Mouse (Mus musculus) right cerebral cortex, postnatal 25 days (tissue): Measurements from ENCODE around the gene Kif5a.

Experiments used
- DNase-seq: peaks from one replicate; pipeline ENCODE4 v3.0.0; 2022

Kif5a gene

DNA sequence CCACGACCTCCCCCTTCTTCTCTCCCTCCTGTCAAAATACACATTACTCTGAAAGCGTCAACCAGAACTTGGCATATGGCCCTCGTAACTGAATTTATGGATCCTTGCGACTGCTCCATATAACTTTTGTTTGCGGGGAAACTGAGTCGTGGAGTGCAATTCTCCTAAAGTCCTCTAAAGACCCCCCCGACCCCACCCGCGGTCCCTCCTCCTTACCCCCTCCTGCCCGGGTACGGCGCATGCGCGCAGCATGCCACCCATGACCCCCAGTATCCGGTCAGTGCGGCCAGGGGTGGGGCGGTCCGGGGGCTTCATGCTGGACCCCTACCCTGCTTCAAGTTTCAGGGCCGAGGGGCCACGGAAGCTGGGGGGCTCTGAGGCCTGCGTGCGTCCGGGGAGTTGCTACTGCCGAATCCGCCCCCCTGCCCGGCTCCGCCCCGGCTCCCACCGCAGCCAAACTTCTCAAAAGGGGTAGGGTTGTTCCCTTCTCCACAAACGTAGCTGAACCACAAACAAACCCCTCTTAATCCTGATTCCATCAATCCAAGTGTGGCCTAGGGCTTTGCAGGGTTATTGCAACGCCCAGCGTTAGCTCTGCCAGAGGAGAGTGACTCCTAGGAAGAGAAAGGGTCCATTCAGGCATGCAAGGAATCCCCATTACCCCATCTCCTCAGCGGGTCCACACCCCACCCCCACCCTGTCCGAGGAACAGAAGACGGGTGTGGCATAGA, 73.3 kb downstream of the Kif5a start, which contains the start of gene Arhgef25:
TSS of gene Arhgef25 (minus strand) at position 433 of the 731 bp plus-strand sequence.
- no peak for DNase-seq

- DNase-seq = peak; percentile 31
Measured at GRCm38 (mm10) chr10:127189116-127189650, 74.0 kb downstream of the Kif5a start.

DNA sequence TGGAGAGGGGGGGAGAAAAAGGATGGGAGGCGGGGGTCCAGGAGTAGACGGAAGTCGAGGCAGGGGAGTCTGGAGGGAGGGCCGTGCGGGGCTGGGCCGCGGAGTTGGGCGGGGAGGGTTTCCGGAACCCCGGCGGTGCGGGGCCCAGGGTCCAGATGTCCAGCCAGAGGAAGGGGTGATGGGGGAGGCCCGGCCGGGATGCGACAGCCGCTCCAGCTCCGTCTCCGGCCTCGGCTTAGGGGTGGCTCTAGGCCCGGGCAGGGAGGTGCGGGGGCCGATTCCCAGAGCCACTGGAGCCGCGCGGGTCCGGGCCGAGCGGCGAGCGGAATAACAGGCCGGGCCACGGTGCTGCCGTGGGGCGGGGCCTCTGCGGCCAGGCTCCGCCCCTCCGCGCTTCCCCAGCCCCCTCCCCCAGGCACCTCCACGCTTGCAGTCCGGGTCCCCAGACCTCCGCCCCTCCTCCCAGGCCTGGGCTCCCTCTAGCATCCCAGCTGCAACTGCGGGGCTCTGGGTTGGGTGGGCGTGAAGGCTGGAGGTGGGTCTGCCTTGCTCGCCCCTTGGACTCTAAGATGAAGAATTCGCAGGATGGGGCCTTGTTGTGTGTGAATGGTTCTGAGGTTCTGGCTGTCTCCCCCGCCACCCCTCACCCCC, 74.6 kb downstream of the Kif5a start:
- DNase-seq = peak; percentile 66

- DNase-seq = no peak
Measured at GRCm38 (mm10) chr10:127188079-127188453, 75.1 kb downstream of the Kif5a start.

DNA sequence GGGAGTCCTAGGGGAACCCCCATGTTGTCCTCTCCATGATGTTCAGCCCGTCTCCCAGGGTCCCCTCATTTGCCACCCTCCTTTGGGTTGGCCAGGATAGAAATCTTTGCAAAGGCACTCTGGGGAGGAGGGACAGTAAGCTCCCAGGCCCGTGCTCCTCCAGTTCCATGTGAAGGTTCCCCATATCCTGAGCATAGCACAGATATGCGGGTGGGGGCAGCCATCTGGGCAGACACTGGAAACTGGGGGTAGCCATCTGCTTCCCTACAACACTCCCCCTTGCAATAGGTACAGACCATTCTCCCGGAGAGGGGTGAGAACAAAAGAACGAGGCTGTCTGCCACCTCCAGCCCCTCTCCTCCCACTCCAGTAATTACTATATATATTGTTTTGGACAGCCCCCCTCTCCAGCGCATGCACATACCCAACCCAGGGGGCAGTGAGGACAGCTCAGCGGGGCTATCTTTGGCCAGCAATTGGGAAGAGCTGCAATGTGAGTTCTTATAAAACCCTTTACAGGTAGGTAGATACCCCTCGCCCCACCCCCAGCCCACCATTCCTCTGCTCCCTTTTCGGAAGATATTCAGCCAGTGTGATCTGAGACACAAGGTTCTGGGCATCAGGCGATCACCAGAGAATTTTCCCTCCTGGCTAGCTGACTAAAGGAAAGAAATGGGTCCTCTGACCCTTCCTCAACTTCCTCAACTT, 75.6 kb downstream of the Kif5a start:
- DNase-seq = peak; percentile 72

DNA sequence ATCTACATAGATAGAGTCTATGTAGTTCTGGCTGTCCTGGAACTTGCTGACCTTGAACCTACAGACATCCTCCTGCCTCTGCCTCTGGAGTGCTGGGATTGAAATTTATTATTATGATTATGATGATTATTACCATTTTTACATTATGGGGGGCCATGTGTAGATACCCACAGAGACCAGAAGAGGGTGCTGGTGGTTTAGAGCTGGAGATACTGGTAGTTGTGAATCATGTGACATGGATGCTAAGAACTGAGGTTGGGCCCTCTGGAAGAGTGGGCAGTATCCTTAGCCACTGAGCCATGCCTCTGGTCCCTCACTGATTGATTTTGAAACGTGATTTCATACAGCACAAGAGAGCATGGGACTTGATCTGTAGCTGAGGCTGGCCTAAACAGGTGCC, 76.7 kb downstream of the Kif5a start:
- DNase-seq = no peak

GRCm38 (mm10) chr10:127185506-127185905, 77.6 kb downstream of the Kif5a start:
- no peak for DNase-seq

GRCm38 (mm10) chr10:127185101-127185500, 78.0 kb downstream of the Kif5a start:
- DNase-seq = no peak

- DNase-seq = no peak
Measured at GRCm38 (mm10) chr10:127183759-127184158, 79.4 kb downstream of the Kif5a start.

DNA sequence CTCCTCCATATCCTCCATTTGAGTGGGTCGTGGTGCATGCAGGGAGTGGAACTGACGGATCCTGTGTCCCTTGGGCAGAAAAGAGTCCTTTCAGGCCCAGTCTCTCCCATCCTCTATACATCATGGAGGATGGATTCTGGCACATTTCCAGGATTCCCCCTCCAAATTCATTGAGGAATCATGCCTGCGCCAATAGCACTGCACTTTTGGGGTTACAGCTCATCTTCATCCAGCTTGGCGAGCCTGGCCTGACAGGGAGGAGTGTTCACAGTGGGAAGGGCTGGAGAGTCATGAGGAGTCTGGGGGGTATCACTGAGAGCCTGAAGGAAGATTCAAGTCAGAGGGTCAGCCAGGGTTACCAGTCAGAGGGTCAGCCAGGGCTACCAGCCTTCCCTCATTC, 80.5 kb downstream of the Kif5a start:
- DNase-seq = no peak

GRCm38 (mm10) chr10:127181566-127181965, 81.6 kb downstream of the Kif5a start:
- no peak for DNase-seq

GRCm38 (mm10) chr10:127180695-127181047, 82.5 kb downstream of the Kif5a start:
- no peak for DNase-seq

DNA sequence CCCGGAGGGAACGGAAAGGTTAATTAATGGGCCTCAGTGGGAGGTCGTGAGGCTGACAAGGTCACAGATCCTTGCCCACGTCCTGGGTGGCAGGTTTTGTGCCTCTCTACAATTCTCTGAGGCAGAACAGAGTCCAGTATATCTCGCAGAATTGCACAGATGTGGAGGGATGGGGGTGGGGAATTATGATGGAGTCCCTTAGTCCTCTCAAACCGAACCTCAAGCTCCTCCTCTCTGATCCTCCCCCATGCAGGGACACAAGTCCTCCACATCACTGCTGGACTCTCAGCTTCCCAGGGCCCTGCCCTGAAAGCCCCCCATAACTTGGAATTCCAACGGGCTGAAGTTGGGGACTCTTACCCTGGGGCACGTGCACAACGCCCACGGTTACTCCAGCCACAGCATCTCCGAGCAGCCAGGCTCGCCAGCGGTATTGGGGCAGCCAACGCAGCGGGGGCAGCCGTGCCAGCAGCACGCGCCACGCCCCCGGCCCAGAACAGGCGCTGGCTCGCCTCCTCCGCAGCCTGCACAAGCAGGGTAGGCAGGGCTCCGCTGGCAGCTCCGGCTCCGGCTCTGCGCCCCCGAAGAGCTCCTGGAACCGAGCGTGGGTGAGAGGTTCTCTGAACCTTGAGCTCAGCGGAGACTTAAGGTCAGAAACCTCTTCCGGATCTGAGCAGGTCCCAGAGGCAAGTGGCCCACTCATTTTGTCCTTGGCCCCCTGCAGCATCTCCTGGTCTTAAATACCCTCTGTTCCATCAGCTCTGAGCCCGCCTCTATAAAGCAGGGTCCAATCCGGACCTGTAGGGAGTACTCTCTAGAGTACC, 83.1 kb downstream of the Kif5a start, which contains the start of gene Slc26a10:
TSS of gene Slc26a10 (minus strand) at position 775 of the 824 bp plus-strand sequence.
- DNase-seq = peak; percentile 68

- peak; percentile 3 for DNase-seq
Measured at GRCm38 (mm10) chr10:127178286-127179027, 84.7 kb downstream of the Kif5a start.

GRCm38 (mm10) chr10:127177719-127178118, 85.4 kb downstream of the Kif5a start:
- peak; percentile 73 for DNase-seq

DNA sequence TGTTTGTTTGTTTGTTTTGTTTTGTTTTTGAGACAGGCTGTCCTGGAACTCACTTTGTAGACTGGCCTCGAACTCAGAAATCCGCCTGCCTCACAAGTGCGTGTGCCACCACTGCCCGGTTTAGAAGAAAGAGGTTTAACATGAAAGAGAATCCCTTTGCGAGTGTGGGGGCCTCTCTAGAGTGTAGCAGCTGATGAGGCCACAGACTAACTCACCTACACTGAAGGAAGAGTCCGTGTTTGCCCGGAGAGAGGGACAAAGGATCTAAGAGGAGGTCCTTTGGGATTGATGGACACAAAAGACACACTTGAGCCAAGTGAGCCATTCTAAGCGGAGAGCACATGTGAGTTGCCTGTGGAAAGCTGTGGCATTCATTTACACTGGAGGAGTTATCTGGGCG, 85.9 kb downstream of the Kif5a start:
- DNase-seq = no peak

GRCm38 (mm10) chr10:127176756-127177155, 86.4 kb downstream of the Kif5a start:
- DNase-seq = no peak

- DNase-seq = no peak
Measured at GRCm38 (mm10) chr10:127176228-127176627, 86.9 kb downstream of the Kif5a start.
